Mouse (Mus musculus): ENCODE results near the gene Wdr61.
A peak's percentile ranks its signal among the peaks of the same experiment; 100 is the strongest.

Gene Wdr61

GRCm38 (mm10) chr9:54733921-54734638, at the start of gene Wdr61:
Wdr61 (minus strand) TSS chr9:54734519.
- peak; percentile 99 for DNase-seq (ENCODE audit: low spot score)

GRCm38 (mm10) chr9:54784003-54784402, 49.7 kb upstream of the Wdr61 start:
- no peak for DNase-seq (ENCODE audit: low spot score)

GRCm38 (mm10) chr9:54782504-54782903, 48.2 kb upstream of the Wdr61 start:
- DNase-seq (ENCODE audit: low spot score) = no peak

- no peak for DNase-seq (ENCODE audit: low spot score)
Measured at GRCm38 (mm10) chr9:54779280-54779679, 45.0 kb upstream of the Wdr61 start.

GRCm38 (mm10) chr9:54776451-54776982, 42.2 kb upstream of the Wdr61 start:
- DNase-seq (ENCODE audit: low spot score) = no peak

- no peak for DNase-seq (ENCODE audit: low spot score)
Measured at GRCm38 (mm10) chr9:54770140-54770780, 35.9 kb upstream of the Wdr61 start.

- no peak for DNase-seq (ENCODE audit: low spot score)
Measured at GRCm38 (mm10) chr9:54765336-54766085, 31.2 kb upstream of the Wdr61 start.

GRCm38 (mm10) chr9:54764561-54765217, 30.4 kb upstream of the Wdr61 start, which contains the start of gene Crabp1:
Crabp1 (plus strand) TSS chr9:54764748.
- DNase-seq (ENCODE audit: low spot score) = no peak

- DNase-seq (ENCODE audit: low spot score) = no peak
Measured at GRCm38 (mm10) chr9:54764091-54764490, 29.8 kb upstream of the Wdr61 start.

- DNase-seq (ENCODE audit: low spot score) = no peak
Measured at GRCm38 (mm10) chr9:54759592-54759991, 25.3 kb upstream of the Wdr61 start.

- no peak for DNase-seq (ENCODE audit: low spot score)
Measured at GRCm38 (mm10) chr9:54752944-54753295, 18.6 kb upstream of the Wdr61 start.

GRCm38 (mm10) chr9:54752201-54752943, 18.1 kb upstream of the Wdr61 start:
- no peak for DNase-seq (ENCODE audit: low spot score)

GRCm38 (mm10) chr9:54751684-54752083, 17.4 kb upstream of the Wdr61 start:
- no peak for DNase-seq (ENCODE audit: low spot score)

- DNase-seq (ENCODE audit: low spot score) = no peak
Measured at GRCm38 (mm10) chr9:54750215-54750981, 16.1 kb upstream of the Wdr61 start.

GRCm38 (mm10) chr9:54745740-54746370, 11.5 kb upstream of the Wdr61 start:
- DNase-seq (ENCODE audit: low spot score) = no peak

- DNase-seq (ENCODE audit: low spot score) = no peak
Measured at GRCm38 (mm10) chr9:54743891-54744290, 9.6 kb upstream of the Wdr61 start.

- DNase-seq (ENCODE audit: low spot score) = peak; percentile 55
Measured at GRCm38 (mm10) chr9:54738376-54738775, 4.1 kb upstream of the Wdr61 start.

- DNase-seq (ENCODE audit: low spot score) = no peak
Measured at GRCm38 (mm10) chr9:54736284-54736701, 2.0 kb upstream of the Wdr61 start.

- no peak for DNase-seq (ENCODE audit: low spot score)
Measured at GRCm38 (mm10) chr9:54734639-54735252, 427 bp upstream of the Wdr61 start.

GRCm38 (mm10) chr9:54732122-54732521, 2.2 kb downstream of the Wdr61 start:
- DNase-seq (ENCODE audit: low spot score) = no peak
